17 mouse cellular contexts compared by ENCODE assay signal in the genomic region with DNA sequence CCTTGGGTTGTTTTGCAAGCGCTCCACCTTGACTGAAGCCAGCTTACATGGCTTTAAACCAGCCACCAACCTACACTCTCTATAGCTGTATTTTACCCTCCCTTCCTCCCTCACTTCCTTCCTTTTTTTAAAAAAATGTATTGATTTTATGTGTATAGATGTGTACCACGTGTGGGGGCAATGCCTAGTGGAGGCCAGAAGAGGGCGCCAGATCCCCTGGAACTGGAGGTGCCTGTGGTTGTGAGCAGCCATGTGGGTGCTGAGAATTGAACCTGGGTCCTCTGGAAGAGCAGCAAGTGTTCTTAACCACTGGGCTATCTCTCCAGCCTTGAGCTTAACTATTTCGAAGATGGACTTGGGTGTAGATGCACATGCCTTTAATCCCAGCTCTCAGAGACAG. TPM values are rescaled to one million over a fixed set of nuclear protein-coding genes. Genes with fewer than 3 reads are reported as not detected.
DNase-seq lines count a peak whose midpoint lies in the region; TF ChIP-seq lines count a peak whose summit lies in the region.
"Had no signal": no experiment of that assay in that cellular context is flagged by ENCODE, and none has a peak within 500 bp of the region (broad histone marks: within the 10 kb centered on the region; RNA-seq: fewer than 3 reads in every experiment).

No protein-coding gene starts in this region.

- WGBS in cerebellum, adult 2 months, result 97% methylated on average over 4 of the region's 4 CpGs
- 95% methylated on average over 4 of the region's 4 CpGs for WGBS in spleen, adult 2 months

- no peak for DNase-seq in cerebellum, adult 2 months
- no peak for DNase-seq in cerebellum, postnatal 4 days (ENCODE audit: low spot score in 2 of 2)
- DNase-seq in layer of hippocampus, adult 2 months (ENCODE audit: low spot score in 2 of 2), result no peak
- DNase-seq in layer of hippocampus, adult 8-10 months (ENCODE audit: low spot score in 2 of 2), result no peak
- no peak for DNase-seq in spleen, adult 2 months (ENCODE audit: low read depth in 1 of 2, low spot score in 2 of 2)
- no peak for DNase-seq in spleen, postnatal 4 days (ENCODE audit: low spot score in 2 of 2)
- no peak for DNase-seq in left cerebral cortex, postnatal 4 days
- DNase-seq in thymus, postnatal 0 days (ENCODE audit: low spot score), result no peak
- DNase-seq: cerebellum, adult 8-10 months; embryo, embryonic 11 days; gastrocnemius, postnatal 36 days; kidney, adult 9 months; right cerebral cortex, postnatal 25 days; thymus, postnatal 25 days had no signal

- intact Hi-C loops in left cerebral cortex, postnatal 4 days (cut with DNase I), result no loop called here

- no peak overlapping the region for H3K27ac ChIP-seq in cerebellum, adult 2 months (ENCODE audit: insufficient read depth, low read length)
- H3K27ac ChIP-seq in layer of hippocampus, adult 2 months, result no peak overlapping the region
- H3K27ac ChIP-seq in spleen, adult 2 months (ENCODE audit: insufficient read depth, low read length), result no peak overlapping the region
- H3K27ac ChIP-seq: hindbrain, embryonic 13.5 days; midbrain, embryonic 12.5 days had no signal

- peaks cover 77% of the 10 kb centered on the region for H3K36me3 ChIP-seq in spleen, adult 2 months (ENCODE audit: control insufficient read depth, insufficient read depth, low read length)

- 0 out of 2 replicates have a peak, but pooled peaks have one; percentile 1 for TF ChIP-seq CTCF in cerebellum, adult 2 months (IDR thresholded peaks at IDR 0.05; ENCODE audit: borderline replicate concordance, insufficient read depth, low read depth, low read length)
- TF ChIP-seq CTCF in layer of hippocampus, adult 2 months (conservative IDR thresholded peaks at IDR 0.05), result peak; percentile 57
- 0 out of 2 replicates have a peak, but pooled peaks have one; percentile 12 for TF ChIP-seq CTCF in spleen, adult 2 months (IDR thresholded peaks at IDR 0.05; ENCODE audit: extremely low read depth, insufficient read depth, insufficient read length, insufficient replicate concordance)

- no peak for TF ChIP-seq POLR2A in cerebellum, adult 2 months (IDR thresholded peaks at IDR 0.05; ENCODE audit: borderline replicate concordance, insufficient read depth, low read length)
- TF ChIP-seq POLR2A in spleen, adult 2 months (IDR thresholded peaks at IDR 0.05; ENCODE audit: low read depth, low read length), result no peak

- peaks cover 13% of the 10 kb centered on the region for H3K4me1 ChIP-seq in cerebellum, adult 2 months (ENCODE audit: control insufficient read depth, insufficient read depth, low read length)
- peaks cover 9% of the 10 kb centered on the region; the same call in 1 of the 2 replicates for H3K4me1 ChIP-seq in spleen, adult 2 months (ENCODE audit: control insufficient read depth, insufficient read depth, insufficient read length)
- H3K4me1 ChIP-seq: hindbrain, embryonic 13.5 days; midbrain, embryonic 12.5 days had no signal

- no peaks in the 10 kb centered on the region for H3K27me3 ChIP-seq in cerebellum, adult 2 months (ENCODE audit: control insufficient read depth, insufficient read depth, low read length)
- H3K27me3 ChIP-seq in spleen, adult 2 months (ENCODE audit: control insufficient read depth, insufficient read depth, low read length), result no peaks in the 10 kb centered on the region
- H3K27me3 ChIP-seq: hindbrain, embryonic 13.5 days; midbrain, embryonic 12.5 days had no signal

- no peak overlapping the region for H3K4me3 ChIP-seq in cerebellum, adult 2 months (replicated peaks; ENCODE audit: insufficient read depth, low read depth, low read length)
- no peak overlapping the region for H3K4me3 ChIP-seq in layer of hippocampus, adult 2 months
- H3K4me3 ChIP-seq in spleen, adult 2 months (ENCODE audit: extremely low read depth, insufficient read depth, insufficient read length), result no peak overlapping the region
- H3K4me3 ChIP-seq: hindbrain, embryonic 13.5 days; midbrain, embryonic 12.5 days had no signal

RNA-seq across cellular contexts. Expression of gene Shisa8, which starts 30.3 kb away (rescaled TPM):
- 65.4 and 69.9 TPM in 2 replicates for polyA plus RNA-seq in cerebellum, adult 2 months (2012; rRNA removed)
- total RNA-seq in layer of hippocampus, adult 2 months (2021), result 1 to 10 TPM in 1 of 2 experiments, under 1 TPM in 1; 0.95 to 1.2 TPM
- total RNA-seq in layer of hippocampus, adult 8-10 months (2022), result 1 to 10 TPM; 1.6 to 3.5 (median 2.0) TPM
- 5.4 and 14.7 TPM in 2 replicates for polyA plus RNA-seq in spleen, adult 2 months (2012; rRNA removed)
- 1 to 10 TPM; 1.5 to 2.0 TPM for total RNA-seq in left cerebral cortex, postnatal 4 days (2021)
- polyA plus RNA-seq in thymus, postnatal 0 days (2015; fragmentation: Nextera tagmentation; extraction: Ambion mirVana), result 0.15 and 0.26 TPM in 2 replicates
- total RNA-seq: gastrocnemius, postnatal 36 days had no signal

RNA-seq across cellular contexts. Expression of gene Srebf2, which starts 35.3 kb away (rescaled TPM):
- polyA plus RNA-seq in cerebellum, adult 2 months (2012; rRNA removed), result 104 and 105 TPM in 2 replicates
- 100 to 1,000 TPM; 162 to 165 TPM for total RNA-seq in layer of hippocampus, adult 2 months (2021)
- total RNA-seq in layer of hippocampus, adult 8-10 months (2022), result 100 to 1,000 TPM; 175 to 214 (median 189) TPM
- polyA plus RNA-seq in spleen, adult 2 months (2012; rRNA removed), result 204 and 317 TPM in 2 replicates
- total RNA-seq in left cerebral cortex, postnatal 4 days (2021), result 100 to 1,000 TPM; 233 to 234 TPM
- 152 and 161 TPM in 2 replicates for polyA plus RNA-seq in thymus, postnatal 0 days (2015; fragmentation: Nextera tagmentation; extraction: Ambion mirVana)

RNA-seq across cellular contexts. Expression of gene Tnfrsf13c, which starts 41.9 kb away (rescaled TPM):
- 0.89 and 0.93 TPM in 2 replicates for polyA plus RNA-seq in cerebellum, adult 2 months (2012; rRNA removed)
- total RNA-seq in layer of hippocampus, adult 2 months (2021), result under 1 TPM; 0.54 to 0.79 TPM
- total RNA-seq in layer of hippocampus, adult 8-10 months (2022), result under 1 TPM in 2 of 4 experiments, not detected in 2; 0.69 to 0.80 TPM
- polyA plus RNA-seq in spleen, adult 2 months (2012; rRNA removed), result 120 and 179 TPM in 2 replicates
- total RNA-seq in left cerebral cortex, postnatal 4 days (2021), result 1 to 10 TPM in 1 of 2 experiments, under 1 TPM in 1; 0.46 to 1.1 TPM
- polyA plus RNA-seq in thymus, postnatal 0 days (2015; fragmentation: Nextera tagmentation; extraction: Ambion mirVana), result 0.22 and 0.49 TPM in 2 replicates
- total RNA-seq: gastrocnemius, postnatal 36 days had no signal
- polyA plus RNA-seq: hindbrain, embryonic 13.5 days; lung, embryonic 16.5 days; midbrain, embryonic 12.5 days had no signal

RNA-seq across cellular contexts. Expression of gene Ccdc134, which starts 54.6 kb away (rescaled TPM):
- polyA plus RNA-seq in cerebellum, adult 2 months (2012; rRNA removed), result 15.4 and 15.5 TPM in 2 replicates
- total RNA-seq in layer of hippocampus, adult 2 months (2021), result 10 to 100 TPM; 10.2 to 15.4 TPM
- total RNA-seq in layer of hippocampus, adult 8-10 months (2022), result 10 to 100 TPM; 10.4 to 14.3 (median 13.0) TPM
- polyA plus RNA-seq in spleen, adult 2 months (2012; rRNA removed), result 16.2 and 16.7 TPM in 2 replicates
- 10 to 100 TPM; 11.3 to 12.4 TPM for total RNA-seq in left cerebral cortex, postnatal 4 days (2021)
- polyA plus RNA-seq in thymus, postnatal 0 days (2015; fragmentation: Nextera tagmentation; extraction: Ambion mirVana), result 34.1 and 34.4 TPM in 2 replicates

Comparison
In these comparisons a context has a peak if more than half of its experiments do, and no peak if none do; other contexts are left out.
1. CTCF ChIP-seq: peak in every context shown above with its lines; median percentile 57 in layer of hippocampus, adult 2 months; 12 in spleen, adult 2 months; 1 in cerebellum, adult 2 months.